Mouse (Mus musculus) bone marrow macrophage, adult 2 months (primary cell): ENCODE results near the gene Nsg2. TPM values are rescaled to one million over a fixed set of nuclear protein-coding genes. Genes with fewer than 3 reads are reported as not detected.

ENCODE experiments used
- H3K27ac ChIP-seq: 2 replicates; pipeline ENCODE4 v1.5.1; 2012; ENCODE audit warnings: low read depth, low read length; ENCODE audit not compliant: insufficient read depth
- H3K4me1 ChIP-seq: 2 replicates; pipeline ENCODE4 v1.6.1; 2012; ENCODE audit warnings: low read length; ENCODE audit not compliant: control insufficient read depth, insufficient read depth
- H3K4me3 ChIP-seq: 2 replicates; pipeline ENCODE4 v1.5.1; 2012; ENCODE audit warnings: mild to moderate bottlenecking, low read length, moderate library complexity; ENCODE audit not compliant: insufficient read depth
- CTCF ChIP-seq: IDR thresholded peaks from 2 replicates; pipeline ENCODE4 v1.5.1; 2012; ENCODE audit warnings: low read depth, mild to moderate bottlenecking, low read length, moderate library complexity
- POLR2A ChIP-seq: IDR thresholded peaks from 2 replicates; pipeline ENCODE4 v1.6.1; 2012; ENCODE audit warnings: mild to moderate bottlenecking, low read depth, low read length, borderline replicate concordance
- polyA plus RNA-seq: library from polyadenylated mRNA; stranded (reverse); fragments of >200 nt; gene quantifications from 2 replicates; pipeline ENCODE4 v1.2.4, GENCODE M21; 2012; ENCODE audit not compliant: missing spikeins, insufficient read depth, insufficient read length

Gene Nsg2
- polyA plus RNA-seq, 1 experiment: not detected

GRCm38 (mm10) chr11:32083462-32083861, 83.2 kb downstream of the Nsg2 start:
- Histone ChIP-seq H3K27ac (no peak overlapping the region), H3K4me3 (no peak overlapping the region), H3K4me1 (no peaks in the 10 kb centered on the region)
- no peak for TF ChIP-seq POLR2A
- no peak for TF ChIP-seq CTCF

- H3K27ac ChIP-seq: no peak overlapping the region
- H3K4me3 ChIP-seq: no peak overlapping the region
- TF ChIP-seq POLR2A (no peak), CTCF (no peak)
- H3K4me1 ChIP-seq: no peaks in the 10 kb centered on the region
Measured at GRCm38 (mm10) chr11:32086525-32086924, 86.3 kb downstream of the Nsg2 start.

- TF ChIP-seq CTCF (no peak), POLR2A (no peak)
- H3K4me3 ChIP-seq: no peak overlapping the region
- no peaks in the 10 kb centered on the region for H3K4me1 ChIP-seq
- no peak overlapping the region for H3K27ac ChIP-seq
Measured at GRCm38 (mm10) chr11:32087376-32087775, 87.1 kb downstream of the Nsg2 start.

DNA sequence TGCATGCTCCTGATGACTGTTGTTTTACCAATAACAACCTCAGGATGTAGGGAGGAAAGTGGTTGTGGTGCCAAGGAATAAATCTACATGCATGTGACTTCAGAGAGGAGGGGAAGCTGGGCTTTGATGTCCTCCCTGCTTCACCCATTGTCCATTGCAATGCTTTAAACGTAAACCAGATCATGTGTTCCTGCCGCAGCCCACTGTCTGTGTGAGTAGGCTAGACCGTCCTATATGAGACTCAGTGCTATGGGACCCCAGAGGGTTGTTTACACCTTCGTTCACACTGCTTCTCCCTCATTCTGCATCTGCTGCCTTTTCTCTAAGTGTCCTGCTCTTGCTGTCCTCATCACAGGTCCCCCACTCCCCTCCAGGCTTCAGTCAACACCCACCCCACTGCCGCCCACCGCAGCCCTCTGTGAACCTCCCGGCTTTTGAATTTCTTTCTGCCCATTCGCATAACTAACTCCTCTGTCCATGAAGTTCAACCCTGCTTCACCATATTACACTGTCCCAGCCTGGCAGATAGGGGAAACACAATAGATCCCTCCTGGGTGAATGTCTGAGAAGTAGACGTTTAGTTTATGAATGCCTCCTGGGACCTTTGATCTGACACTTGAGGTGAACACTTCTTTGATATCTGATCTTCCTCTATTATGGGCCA, 87.6 kb downstream of the Nsg2 start:
- H3K27ac ChIP-seq: no peak overlapping the region
- no peak for TF ChIP-seq POLR2A
- TF ChIP-seq CTCF: no peak
- no peaks in the 10 kb centered on the region for H3K4me1 ChIP-seq
- H3K4me3 ChIP-seq: no peak overlapping the region

DNA sequence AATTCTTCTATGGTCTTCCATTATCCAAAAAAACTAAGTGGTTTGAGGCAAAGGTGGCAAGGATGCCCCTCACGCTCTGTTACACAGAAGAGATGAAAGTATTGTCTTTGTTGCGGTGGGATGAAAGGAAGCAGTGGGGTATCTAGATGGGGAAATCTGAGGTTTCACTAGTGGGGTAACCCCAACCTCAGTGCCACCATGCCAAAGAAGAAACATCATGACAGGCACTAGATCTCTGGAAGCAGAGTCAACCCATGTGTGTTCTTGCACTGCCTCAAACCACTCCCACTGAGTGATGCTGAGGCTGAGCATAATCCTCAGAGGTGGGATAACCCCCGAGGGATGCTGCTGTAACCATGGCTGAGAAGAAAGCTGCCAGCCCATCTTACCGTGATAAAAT, 95.5 kb downstream of the Nsg2 start:
- no peak overlapping the region for H3K27ac ChIP-seq
- no peak for TF ChIP-seq POLR2A
- no peak for TF ChIP-seq CTCF
- H3K4me3 ChIP-seq: no peak overlapping the region
- no peaks in the 10 kb centered on the region for H3K4me1 ChIP-seq

GRCm38 (mm10) chr11:32096346-32096745, 96.1 kb downstream of the Nsg2 start:
- H3K4me1 ChIP-seq: no peaks in the 10 kb centered on the region

GRCm38 (mm10) chr11:32101059-32101632, 100.9 kb downstream of the Nsg2 start:
- no peak for TF ChIP-seq POLR2A
- no peak for TF ChIP-seq CTCF
- H3K27ac ChIP-seq: no peak overlapping the region
- no peaks in the 10 kb centered on the region for H3K4me1 ChIP-seq
- H3K4me3 ChIP-seq: no peak overlapping the region

More at GRCm38 (mm10) chr11:32096346-32096745, 96.1 kb downstream of the Nsg2 start:
- TF ChIP-seq POLR2A (no peak), CTCF (no peak)
- Histone ChIP-seq H3K4me3 (no peak overlapping the region), H3K27ac (no peak overlapping the region)

DNA sequence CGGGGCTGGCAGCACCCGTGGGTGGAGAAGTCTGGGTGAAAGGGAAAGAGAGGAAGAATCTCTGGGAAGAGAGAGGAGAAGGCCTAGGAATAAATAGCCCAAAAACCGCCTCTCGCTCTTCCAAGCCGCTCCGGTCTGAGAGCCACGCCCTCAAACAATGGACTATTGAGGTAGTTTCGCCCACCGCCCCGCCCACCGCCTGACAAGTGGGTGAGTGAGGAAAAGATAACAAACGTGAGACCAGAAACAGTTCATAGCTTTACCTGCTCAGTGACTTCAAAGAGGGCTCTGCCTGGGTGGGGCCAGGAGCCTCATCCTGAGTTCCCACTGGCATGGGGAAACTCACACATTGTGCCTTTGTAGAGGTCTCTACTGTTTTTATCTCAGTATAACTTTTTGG, 102.7 kb downstream of the Nsg2 start:
- Histone ChIP-seq H3K27ac (no peak overlapping the region), H3K4me3 (no peak overlapping the region), H3K4me1 (no peaks in the 10 kb centered on the region)
- no peak for TF ChIP-seq CTCF
- no peak for TF ChIP-seq POLR2A

DNA sequence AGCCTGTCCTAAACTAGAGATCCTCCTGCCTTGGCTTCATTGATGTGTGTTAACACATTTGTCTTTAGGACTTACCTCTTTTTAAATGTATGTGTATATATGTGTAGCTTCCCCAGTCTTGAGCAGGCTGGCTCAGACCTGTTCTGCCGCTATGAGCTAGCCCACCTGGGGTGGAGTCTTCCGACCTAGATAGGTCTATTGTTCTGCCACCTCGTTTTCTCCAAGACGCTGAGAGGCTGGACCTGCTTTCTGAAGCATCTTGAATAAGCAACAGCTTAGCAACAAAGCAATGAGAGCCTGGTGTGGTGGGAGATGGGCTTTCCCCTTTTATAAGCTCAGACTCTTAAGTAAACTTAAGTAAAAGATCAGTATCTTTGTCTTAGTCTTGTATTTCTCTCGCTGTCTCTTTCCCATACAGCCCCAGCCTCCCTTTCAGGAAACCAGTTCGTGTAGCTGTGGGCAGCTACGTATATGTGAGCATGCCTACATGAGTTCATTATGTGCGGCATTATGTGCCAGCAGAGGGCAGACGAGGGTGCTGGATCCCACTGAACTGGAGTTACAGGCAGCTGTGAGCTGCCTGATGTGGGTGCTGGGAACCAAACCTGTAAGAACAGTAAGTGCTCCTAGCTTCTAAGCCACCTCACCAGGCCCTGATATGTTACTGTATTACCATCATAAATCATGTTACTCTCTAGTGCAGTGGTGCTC, 104.3 kb downstream of the Nsg2 start:
- no peak for TF ChIP-seq POLR2A
- no peak for TF ChIP-seq CTCF
- Histone ChIP-seq H3K4me3 (no peak overlapping the region), H3K27ac (no peak overlapping the region), H3K4me1 (no peaks in the 10 kb centered on the region)

DNA sequence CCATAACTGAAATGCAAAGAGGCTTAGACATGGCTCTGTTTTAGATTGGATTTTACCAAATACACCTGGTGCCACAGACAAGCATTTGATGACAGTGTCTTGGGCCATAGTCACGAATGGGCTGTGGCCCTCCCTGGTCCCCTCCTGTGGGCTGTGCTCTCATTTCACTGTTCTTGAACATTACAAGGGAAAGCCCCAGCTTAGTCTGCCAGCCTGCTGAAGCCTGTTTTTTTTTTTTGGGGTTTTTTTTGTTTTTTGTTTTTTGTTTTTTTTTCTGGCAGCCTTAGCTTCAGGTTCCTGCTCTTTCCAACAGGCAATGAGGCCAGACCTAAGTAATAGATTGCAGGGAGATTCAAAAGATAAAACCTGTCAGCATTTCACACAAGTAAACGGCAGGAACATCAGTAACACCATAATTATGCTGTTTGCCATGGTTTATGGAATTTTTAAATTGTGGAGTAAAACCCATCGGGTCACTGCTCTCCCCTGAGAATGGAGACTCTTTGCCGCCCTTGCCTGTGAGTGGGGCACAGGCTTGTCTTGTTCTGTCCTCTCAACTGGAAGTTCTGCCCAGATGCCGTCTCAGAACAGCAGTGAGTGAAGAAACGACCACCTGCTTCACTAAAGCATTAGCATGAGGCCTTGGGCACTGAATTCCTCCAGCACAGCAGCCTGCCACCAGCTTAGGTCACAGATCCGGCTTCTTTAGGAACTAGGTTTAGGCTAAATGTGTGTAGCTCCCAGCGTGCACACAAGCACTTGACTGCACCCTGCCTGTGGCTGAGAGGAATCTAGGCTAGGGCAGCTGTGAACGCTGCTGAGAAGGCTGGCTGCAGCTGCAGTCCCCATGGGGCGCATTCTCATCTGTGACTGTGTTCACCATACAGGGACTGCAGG, 105.7 kb downstream of the Nsg2 start:
- Histone ChIP-seq H3K4me1 (no peaks in the 10 kb centered on the region), H3K27ac (no peak overlapping the region), H3K4me3 (no peak overlapping the region)
- TF ChIP-seq CTCF (no peak), POLR2A (no peak)
